Mouse (Mus musculus): ENCODE measurements around the gene Usp49.
A peak's percentile ranks its signal among the peaks of the same experiment; 100 is the strongest.

DNA sequence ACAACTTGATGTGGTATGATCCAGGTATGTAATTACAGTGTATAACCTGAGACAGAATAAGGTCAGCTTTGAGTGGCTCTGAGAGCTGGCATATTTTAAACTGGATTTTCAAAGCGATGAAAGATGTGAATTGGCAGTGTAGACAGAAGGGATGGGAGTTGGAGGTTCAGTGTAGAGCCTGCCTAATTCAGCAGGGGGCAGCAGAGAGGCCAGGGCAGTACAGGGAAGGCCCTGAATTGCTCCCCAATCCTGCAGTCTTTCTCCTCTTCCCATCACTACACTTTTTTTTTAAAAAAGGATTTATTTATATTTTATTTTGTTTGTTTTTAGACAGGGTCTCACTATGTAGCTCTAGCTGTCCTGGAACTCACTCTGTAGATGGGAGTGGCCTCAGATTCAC is 16.5 kb upstream of the Usp49 start:
- TF ChIP-seq CTCF (IDR thresholded peaks at IDR 0.05; ENCODE audit: control insufficient read depth, insufficient read depth, insufficient replicate concordance, low read depth, low read length) (peak; percentile 54; the same call in 1 of the 2 replicates), POLR2A (IDR thresholded peaks at IDR 0.05; ENCODE audit: control insufficient read depth, low read depth, low read length) (no peak)

Data from testis, adult 2 months (tissue).